Mouse (Mus musculus): ENCODE data around the gene Vps45. TPM values are rescaled to one million over a fixed set of nuclear protein-coding genes. Genes with fewer than 3 reads are reported as not detected.

The Vps45 gene
- polyA plus RNA-seq, 1 experiment from 2014 or later = 28.6 TPM

DNA sequence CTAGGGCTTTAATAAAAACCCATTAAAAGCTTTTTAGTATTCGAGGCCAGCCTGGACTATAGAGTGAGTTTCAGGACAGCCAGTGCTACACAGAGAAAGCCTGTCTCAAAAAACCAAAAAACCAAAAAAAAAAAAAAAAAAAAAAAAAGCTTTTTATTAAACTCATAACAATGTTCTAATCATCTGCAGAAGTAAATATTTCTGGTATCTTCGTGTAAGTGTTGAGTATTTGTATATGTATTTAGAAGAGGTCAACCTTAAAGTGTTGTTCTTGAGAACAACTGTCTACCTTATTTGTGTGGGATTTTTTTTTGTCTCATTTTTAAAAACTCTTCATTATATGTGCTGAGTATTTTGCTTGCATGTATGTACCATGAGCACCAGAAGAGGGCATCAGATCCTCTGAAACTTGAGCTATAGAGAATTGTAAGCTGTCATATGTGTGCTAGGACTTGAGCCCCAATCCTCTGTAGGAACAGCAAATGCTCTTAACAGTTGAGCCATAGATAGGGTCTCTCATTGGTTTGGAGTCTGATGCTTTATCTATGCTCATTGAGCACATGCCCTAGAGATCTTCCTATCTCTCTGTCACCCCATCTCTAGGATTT, 31.7 kb upstream of the Vps45 start:
- Histone ChIP-seq H3K9me3 (replicated peaks) (no peaks in the 10 kb centered on the region), H3K27me3 (ENCODE audit: low read depth, poor library complexity, severe bottlenecking) (no peaks in the 10 kb centered on the region), H3K27ac (replicated peaks) (no peak overlapping the region), H3K36me3 (no peaks in the 10 kb centered on the region), H3K4me3 (no peak overlapping the region), H3K4me1 (no peaks in the 10 kb centered on the region)
- no peak for DNase-seq (ENCODE audit: low spot score)
- 64% methylated on average over 2 of the region's 2 CpGs for WGBS

DNA sequence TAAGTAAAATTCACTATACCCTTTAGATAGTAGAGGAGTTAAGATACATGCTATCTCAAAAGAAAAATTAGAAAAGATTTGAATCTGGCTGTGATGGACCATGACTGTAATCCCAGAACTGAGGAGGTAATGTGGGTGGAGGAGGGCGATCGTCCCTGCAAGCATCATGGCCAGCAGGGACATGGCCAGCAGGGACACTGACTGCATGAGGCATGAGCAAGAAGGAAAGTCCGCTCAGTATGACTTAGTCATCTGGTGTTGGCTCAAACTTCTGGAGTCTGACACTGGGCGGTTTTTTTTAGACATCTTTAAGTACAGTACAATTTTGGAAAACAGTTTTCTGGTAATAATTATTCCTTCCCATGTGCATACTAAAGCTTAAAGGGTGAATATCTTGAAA, 29.5 kb upstream of the Vps45 start:
- peaks cover 3% of the 10 kb centered on the region for H3K4me1 ChIP-seq
- WGBS = 86% methylated on average over 4 of the region's 4 CpGs
- H3K9me3 ChIP-seq (replicated peaks) = 0 out of 2 replicates have a peak, but pooled peaks cover 3% of the 10 kb centered on the region
- no peak for DNase-seq (ENCODE audit: low spot score)
- H3K27ac ChIP-seq (replicated peaks) = no peak overlapping the region
- no peaks in the 10 kb centered on the region for H3K36me3 ChIP-seq
- H3K27me3 ChIP-seq (ENCODE audit: low read depth, poor library complexity, severe bottlenecking) = no peaks in the 10 kb centered on the region
- no peak overlapping the region for H3K4me3 ChIP-seq

- DNase-seq (ENCODE audit: low spot score) = no peak
- WGBS = 70% methylated on average over 2 of the region's 2 CpGs
- H3K4me3 ChIP-seq = no peak overlapping the region
- no peaks in the 10 kb centered on the region for H3K27me3 ChIP-seq (ENCODE audit: low read depth, poor library complexity, severe bottlenecking)
- H3K36me3 ChIP-seq = no peaks in the 10 kb centered on the region
- no peak overlapping the region for H3K27ac ChIP-seq (replicated peaks)
- H3K9me3 ChIP-seq (replicated peaks) = 0 out of 2 replicates have a peak, but pooled peaks cover 3% of the 10 kb centered on the region
- peaks cover 6% of the 10 kb centered on the region for H3K4me1 ChIP-seq
These were observed 29.0 kb upstream of the Vps45 start for GRCm38 (mm10) chr3:96087219-96087618.

- DNase-seq (ENCODE audit: low spot score) = no peak
- whole genome bisulfite sequencing = 73% methylated on average over 10 of the region's 10 CpGs
- 0 out of 2 replicates have a peak, but pooled peaks cover 3% of the 10 kb centered on the region for H3K9me3 ChIP-seq (replicated peaks)
These were observed 26.0 kb upstream of the Vps45 start for GRCm38 (mm10) chr3:96084146-96084755.

DNA sequence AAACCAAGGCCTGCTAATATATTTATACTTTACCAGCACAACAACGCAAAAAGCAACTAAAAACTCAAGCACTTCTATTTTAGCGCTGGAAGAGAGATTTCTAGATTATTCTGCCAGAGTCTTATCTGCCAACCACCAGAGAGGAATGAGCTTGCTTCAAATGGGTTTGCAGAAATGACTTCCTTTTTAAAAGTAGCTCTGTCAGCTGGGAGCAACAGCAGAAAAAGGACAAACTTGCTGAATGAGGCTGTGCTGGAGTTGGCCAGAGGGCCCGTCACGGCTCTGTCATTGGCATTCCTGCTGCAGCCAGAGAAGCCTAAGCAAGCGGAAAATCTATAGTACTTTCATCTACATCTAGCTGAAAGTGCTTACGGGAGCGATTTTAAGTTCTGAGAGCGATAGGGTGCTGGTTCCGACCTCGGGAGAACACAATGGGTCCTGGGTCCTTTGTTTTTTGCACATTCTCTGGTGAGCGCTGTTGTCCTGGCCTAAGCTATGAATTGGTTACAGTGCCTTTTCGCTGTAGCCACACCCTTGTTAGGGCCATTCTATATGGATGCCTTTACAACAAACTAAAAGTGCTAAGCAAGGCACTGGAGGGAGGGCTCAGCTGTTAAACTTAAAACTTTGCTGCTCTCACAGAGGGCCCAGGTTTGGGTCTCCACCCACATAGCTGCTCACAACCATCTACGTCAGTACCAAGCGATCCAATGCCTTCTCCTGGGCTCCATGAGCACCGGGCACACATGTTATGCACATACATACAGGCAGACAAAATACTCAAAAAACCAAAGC, 24.6 kb upstream of the Vps45 start:
- peaks cover 6% of the 10 kb centered on the region for H3K4me1 ChIP-seq
- 0 out of 2 replicates have a peak, but pooled peaks cover 3% of the 10 kb centered on the region for H3K9me3 ChIP-seq (replicated peaks)
- H3K36me3 ChIP-seq = no peaks in the 10 kb centered on the region
- H3K4me3 ChIP-seq = no peak overlapping the region
- H3K27me3 ChIP-seq (ENCODE audit: low read depth, poor library complexity, severe bottlenecking) = no peaks in the 10 kb centered on the region
- no peak overlapping the region for H3K27ac ChIP-seq (replicated peaks)
- WGBS = 66% methylated on average over 15 of the region's 15 CpGs
- DNase-seq (ENCODE audit: low spot score) = no peak

More at GRCm38 (mm10) chr3:96084146-96084755, 26.0 kb upstream of the Vps45 start:
- Histone ChIP-seq H3K4me1 (peaks cover 6% of the 10 kb centered on the region), H3K36me3 (no peaks in the 10 kb centered on the region), H3K4me3 (no peak overlapping the region), H3K27ac (replicated peaks) (no peak overlapping the region), H3K27me3 (ENCODE audit: low read depth, poor library complexity, severe bottlenecking) (no peaks in the 10 kb centered on the region)

- 87% methylated on average over 2 of the region's 2 CpGs for WGBS
These were observed 23.8 kb upstream of the Vps45 start for GRCm38 (mm10) chr3:96082100-96082499.

DNA sequence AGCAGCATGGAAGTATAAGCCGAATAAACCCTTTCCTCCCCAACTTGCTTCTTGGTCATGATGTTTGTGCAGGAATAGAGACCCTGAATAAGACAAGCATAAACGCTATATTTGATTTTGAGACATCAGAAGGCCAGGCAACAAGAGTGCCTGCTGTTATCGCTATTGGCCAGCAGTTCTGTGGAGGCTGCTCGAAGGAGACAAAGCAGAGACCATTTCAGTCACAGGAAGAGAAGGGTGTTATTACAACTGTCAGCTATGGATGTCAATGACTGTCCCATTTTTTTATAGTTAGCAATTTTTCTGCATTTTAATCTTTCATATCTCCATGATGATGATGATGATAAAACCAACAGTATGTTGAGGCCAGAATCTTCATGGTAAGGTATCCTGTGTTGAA, 23.4 kb upstream of the Vps45 start:
- WGBS = 92% methylated on average over 4 of the region's 4 CpGs
- no peaks in the 10 kb centered on the region for H3K27me3 ChIP-seq (ENCODE audit: low read depth, poor library complexity, severe bottlenecking)
- DNase-seq (ENCODE audit: low spot score) = no peak

More at GRCm38 (mm10) chr3:96082100-96082499, 23.8 kb upstream of the Vps45 start:
- Histone ChIP-seq H3K27me3 (ENCODE audit: low read depth, poor library complexity, severe bottlenecking) (no peaks in the 10 kb centered on the region), H3K36me3 (no peaks in the 10 kb centered on the region), H3K27ac (replicated peaks) (no peak overlapping the region), H3K4me3 (no peak overlapping the region), H3K4me1 (peaks cover 6% of the 10 kb centered on the region), H3K9me3 (replicated peaks) (0 out of 2 replicates have a peak, but pooled peaks cover 3% of the 10 kb centered on the region)
- DNase-seq (ENCODE audit: low spot score) = no peak

GRCm38 (mm10) chr3:96081006-96081405, 22.7 kb upstream of the Vps45 start:
- no peaks in the 10 kb centered on the region for H3K36me3 ChIP-seq
- no peak overlapping the region for H3K27ac ChIP-seq (replicated peaks)
- no peak overlapping the region for H3K4me3 ChIP-seq
- 76% methylated on average over 1 of the region's 1 CpGs for WGBS
- no peaks in the 10 kb centered on the region for H3K27me3 ChIP-seq (ENCODE audit: low read depth, poor library complexity, severe bottlenecking)
- 0 out of 2 replicates have a peak, but pooled peaks cover 3% of the 10 kb centered on the region for H3K9me3 ChIP-seq (replicated peaks)
- DNase-seq (ENCODE audit: low spot score) = no peak
- peaks cover 6% of the 10 kb centered on the region for H3K4me1 ChIP-seq

More for the DNA sequence above, 23.4 kb upstream of the Vps45 start:
- Histone ChIP-seq H3K36me3 (no peaks in the 10 kb centered on the region), H3K27ac (replicated peaks) (no peak overlapping the region), H3K4me1 (peaks cover 6% of the 10 kb centered on the region), H3K4me3 (no peak overlapping the region), H3K9me3 (replicated peaks) (0 out of 2 replicates have a peak, but pooled peaks cover 3% of the 10 kb centered on the region)

DNA sequence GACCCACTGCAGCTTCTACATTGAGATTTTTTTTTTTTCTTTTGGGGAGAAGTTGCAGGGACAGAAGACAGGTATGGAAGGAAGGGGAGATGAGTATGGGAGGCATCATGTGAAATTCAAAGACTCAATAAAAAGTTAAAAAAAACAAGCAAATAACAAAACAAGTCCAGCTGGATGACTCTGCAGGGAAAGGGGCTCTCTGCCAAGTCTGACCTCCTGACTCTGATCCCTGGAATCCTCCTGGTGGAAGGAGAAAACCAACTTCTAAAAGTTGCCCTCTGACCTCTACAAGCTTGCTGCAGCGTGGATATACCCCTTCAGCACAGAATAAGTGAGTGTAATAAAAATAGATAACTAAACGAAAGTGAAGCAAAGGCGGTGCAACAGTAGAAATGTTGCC, 20.4 kb upstream of the Vps45 start:
- Histone ChIP-seq H3K9me3 (replicated peaks) (no peaks in the 10 kb centered on the region; the same call in 1 of the 2 replicates), H3K4me1 (peaks cover 6% of the 10 kb centered on the region), H3K27ac (replicated peaks) (no peak overlapping the region), H3K36me3 (no peaks in the 10 kb centered on the region), H3K4me3 (no peak overlapping the region), H3K27me3 (ENCODE audit: low read depth, poor library complexity, severe bottlenecking) (no peaks in the 10 kb centered on the region)
- WGBS = 68% methylated on average over 3 of the region's 3 CpGs
- DNase-seq (ENCODE audit: low spot score) = no peak

DNA sequence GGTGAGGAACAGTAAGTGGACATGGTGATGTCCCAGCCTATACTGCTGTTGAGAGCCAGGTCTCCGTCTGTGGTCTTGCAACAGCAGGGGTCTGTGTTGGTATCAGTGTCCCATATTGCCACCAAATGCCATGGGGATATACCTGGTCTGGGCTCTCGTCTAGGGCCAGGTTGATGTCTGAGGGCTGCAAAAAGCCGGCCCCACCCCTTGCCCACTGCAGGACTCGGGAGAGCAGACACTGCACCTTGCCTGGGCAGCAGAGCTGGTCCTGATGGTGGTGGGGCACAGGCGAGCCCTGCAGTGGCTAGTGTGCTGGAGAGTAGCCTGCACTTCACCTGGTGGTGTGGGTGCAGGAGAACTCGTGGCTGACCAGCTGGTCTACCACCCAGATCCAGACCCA, 19.8 kb upstream of the Vps45 start:
- H3K27me3 ChIP-seq (ENCODE audit: low read depth, poor library complexity, severe bottlenecking) = no peaks in the 10 kb centered on the region
- DNase-seq (ENCODE audit: low spot score) = no peak
- 78% methylated on average over 6 of the region's 6 CpGs for WGBS
- no peak overlapping the region for H3K27ac ChIP-seq (replicated peaks)
- H3K9me3 ChIP-seq (replicated peaks) = no peaks in the 10 kb centered on the region; the same call in 1 of the 2 replicates
- H3K36me3 ChIP-seq = no peaks in the 10 kb centered on the region
- H3K4me3 ChIP-seq = no peak overlapping the region
- H3K4me1 ChIP-seq = peaks cover 7% of the 10 kb centered on the region

DNA sequence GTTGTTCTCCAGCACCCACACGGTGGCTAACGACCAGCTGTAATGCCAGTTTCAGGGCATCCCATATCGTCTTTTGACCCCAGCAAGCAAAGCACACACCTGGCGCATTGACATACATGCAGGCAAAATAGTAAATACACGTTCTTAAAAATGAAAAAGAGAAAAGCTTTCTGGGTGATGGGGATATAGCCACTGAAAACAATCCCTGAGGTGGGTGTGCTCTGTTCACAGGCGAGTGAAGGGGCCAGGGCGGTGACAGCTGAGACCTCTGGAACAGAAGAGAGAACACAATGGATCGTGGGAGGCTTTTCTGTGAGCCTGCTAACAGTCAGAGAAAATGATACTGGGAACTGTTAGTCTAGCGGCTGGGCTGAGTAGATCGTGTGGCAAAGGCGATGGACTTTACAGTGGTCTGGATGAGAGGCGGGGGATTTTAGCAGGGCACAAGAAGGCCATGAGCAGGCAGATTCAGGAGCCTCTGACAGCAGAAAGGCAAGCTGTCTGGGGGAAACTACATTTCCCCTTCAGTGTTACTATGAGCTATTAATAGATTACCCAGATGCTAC, 14.7 kb upstream of the Vps45 start:
- DNase-seq (ENCODE audit: low spot score) = no peak
- Histone ChIP-seq H3K27ac (replicated peaks) (no peak overlapping the region), H3K36me3 (no peaks in the 10 kb centered on the region), H3K4me1 (peaks cover 6% of the 10 kb centered on the region; the same call in 1 of the 2 replicates), H3K27me3 (ENCODE audit: low read depth, poor library complexity, severe bottlenecking) (no peaks in the 10 kb centered on the region), H3K9me3 (replicated peaks) (no peaks in the 10 kb centered on the region; the same call in 1 of the 2 replicates), H3K4me3 (no peak overlapping the region)
- WGBS = 66% methylated on average over 12 of the region's 12 CpGs

GRCm38 (mm10) chr3:96070241-96070640, 12.0 kb upstream of the Vps45 start:
- WGBS = 79% methylated on average over 4 of the region's 4 CpGs
- Histone ChIP-seq H3K27ac (replicated peaks) (no peak overlapping the region), H3K9me3 (replicated peaks) (no peaks in the 10 kb centered on the region; the same call in 1 of the 2 replicates), H3K27me3 (ENCODE audit: low read depth, poor library complexity, severe bottlenecking) (no peaks in the 10 kb centered on the region), H3K36me3 (no peaks in the 10 kb centered on the region), H3K4me1 (peaks cover 6% of the 10 kb centered on the region; the same call in 1 of the 2 replicates), H3K4me3 (no peak overlapping the region)
- DNase-seq (ENCODE audit: low spot score) = no peak
